Mouse (Mus musculus) midbrain, embryonic 13.5 days (tissue): ENCODE data around the gene Gm973. TPM values are rescaled to one million over a fixed set of nuclear protein-coding genes. Genes with fewer than 3 reads are reported as not detected.

Experiments
- ATAC-seq: fragments of 200-750 bp; cut with Nextera tagmentation; 2 replicates; pipeline ENCODE4 v1.8.0; 2017; ENCODE audit warnings: mild to moderate bottlenecking, moderate TSS enrichment, moderate library complexity
- H3K27ac ChIP-seq: fragments of 300-500 bp; sonication (generic); 2 replicates; pipeline ENCODE4 v1.5.1; 2015; ENCODE audit warnings: inconsistent platforms, mild to moderate bottlenecking, moderate library complexity
- H3K27me3 ChIP-seq: fragments of 300-500 bp; sonication (generic); 2 replicates; pipeline ENCODE4 v1.6.1; 2015; ENCODE audit warnings: mild to moderate bottlenecking, inconsistent platforms
- H3K36me3 ChIP-seq: fragments of 300-500 bp; sonication (generic); 2 replicates; pipeline ENCODE4 v1.6.1; 2015; ENCODE audit warnings: mild to moderate bottlenecking, inconsistent platforms
- H3K4me1 ChIP-seq: fragments of 300-500 bp; sonication (generic); replicated peaks from 2 replicates; pipeline ENCODE4 v1.6.1; 2015; ENCODE audit warnings: inconsistent platforms
- H3K4me2 ChIP-seq: fragments of 300-500 bp; sonication (generic); replicated peaks from 2 replicates; pipeline ENCODE4 v1.6.1; 2015; ENCODE audit warnings: moderate library complexity, mild to moderate bottlenecking, inconsistent platforms
- H3K4me3 ChIP-seq: fragments of 300-500 bp; sonication (generic); replicated peaks from 2 replicates; pipeline ENCODE4 v1.5.1; 2015; ENCODE audit warnings: mild to moderate bottlenecking, inconsistent platforms
- H3K9ac ChIP-seq: fragments of 300-500 bp; sonication (generic); replicated peaks from 2 replicates; pipeline ENCODE4 v1.6.1; 2015; ENCODE audit warnings: mild to moderate bottlenecking, inconsistent platforms
- H3K9me3 ChIP-seq: fragments of 300-500 bp; sonication (generic); 2 replicates; pipeline ENCODE4 v1.6.1; 2016; ENCODE audit warnings: mild to moderate bottlenecking, inconsistent platforms
- WGBS: fragments of 180-500 bp; shearing (Covaris S2); methylation state at CpG from one replicate; pipeline ENCODE4 v1.1.7; 2015; 5-methylcytosine and 5-hydroxymethylcytosine counted together
- polyA plus RNA-seq: library from polyadenylated mRNA; unstranded; fragments of >200 nt; fragmentation: Nextera tagmentation; extraction: Ambion mirVana; gene quantifications from 2 replicates; pipeline ENCODE4 v1.2.1, GENCODE M21; 2015

The Gm973 gene
- polyA plus RNA-seq, 1 experiment from 2014 or later = 7.2 TPM

- Histone ChIP-seq H3K27me3 (no peaks in the 10 kb centered on the region; the same call in 1 of the 2 replicates), H3K4me2 (no peak overlapping the region), H3K4me3 (no peak overlapping the region), H3K27ac (no peak overlapping the region), H3K9me3 (no peaks in the 10 kb centered on the region), H3K36me3 (no peaks in the 10 kb centered on the region), H3K9ac (no peak overlapping the region), H3K4me1 (peaks cover 17% of the 10 kb centered on the region)
- no peak for ATAC-seq
- 33% methylated on average over 11 of the region's 11 CpGs for WGBS
Measured at GRCm38 (mm10) chr1:59550996-59551395, 34.9 kb downstream of the Gm973 start.

GRCm38 (mm10) chr1:59553708-59554107, 37.6 kb downstream of the Gm973 start:
- no peaks in the 10 kb centered on the region for H3K9me3 ChIP-seq
- no peaks in the 10 kb centered on the region for H3K36me3 ChIP-seq
- no peak overlapping the region for H3K4me3 ChIP-seq
- H3K4me1 ChIP-seq = peaks cover 15% of the 10 kb centered on the region
- peak; percentile 75 for ATAC-seq
- H3K9ac ChIP-seq = no peak overlapping the region
- WGBS = 25% methylated on average over 5 of the region's 5 CpGs
- no peak overlapping the region for H3K27ac ChIP-seq
- no peaks in the 10 kb centered on the region; the same call in 1 of the 2 replicates for H3K27me3 ChIP-seq
- H3K4me2 ChIP-seq = no peak overlapping the region

- 64% methylated on average over 2 of the region's 2 CpGs for WGBS
- no peaks in the 10 kb centered on the region for H3K4me1 ChIP-seq
- H3K27me3 ChIP-seq = no peaks in the 10 kb centered on the region
- H3K9me3 ChIP-seq = no peaks in the 10 kb centered on the region
- H3K36me3 ChIP-seq = no peaks in the 10 kb centered on the region
- no peak overlapping the region for H3K4me3 ChIP-seq
- H3K27ac ChIP-seq = no peak overlapping the region
- no peak for ATAC-seq
- no peak overlapping the region for H3K4me2 ChIP-seq
- no peak overlapping the region for H3K9ac ChIP-seq
Measured at GRCm38 (mm10) chr1:59563581-59563980, 47.5 kb downstream of the Gm973 start.

GRCm38 (mm10) chr1:59565804-59566203, 49.7 kb downstream of the Gm973 start:
- Histone ChIP-seq H3K9me3 (no peaks in the 10 kb centered on the region), H3K4me2 (no peak overlapping the region), H3K9ac (no peak overlapping the region), H3K27me3 (no peaks in the 10 kb centered on the region), H3K27ac (no peak overlapping the region), H3K36me3 (no peaks in the 10 kb centered on the region), H3K4me3 (no peak overlapping the region), H3K4me1 (no peaks in the 10 kb centered on the region)
- WGBS = 85% methylated on average over 5 of the region's 5 CpGs
- ATAC-seq = no peak

- 85% methylated on average over 7 of the region's 7 CpGs for WGBS
- no peaks in the 10 kb centered on the region for H3K27me3 ChIP-seq
- H3K9me3 ChIP-seq = no peaks in the 10 kb centered on the region
- H3K4me1 ChIP-seq = no peaks in the 10 kb centered on the region
- no peak overlapping the region for H3K9ac ChIP-seq
- no peak overlapping the region for H3K4me2 ChIP-seq
- no peak for ATAC-seq
- no peak overlapping the region for H3K27ac ChIP-seq
- H3K4me3 ChIP-seq = no peak overlapping the region
- H3K36me3 ChIP-seq = no peaks in the 10 kb centered on the region
Measured at GRCm38 (mm10) chr1:59566281-59566680, 50.2 kb downstream of the Gm973 start.

- H3K4me2 ChIP-seq = no peak overlapping the region
- WGBS = 75% methylated on average over 6 of the region's 6 CpGs
- no peak overlapping the region for H3K27ac ChIP-seq
- no peaks in the 10 kb centered on the region for H3K9me3 ChIP-seq
- H3K4me1 ChIP-seq = no peaks in the 10 kb centered on the region
- ATAC-seq = no peak
- no peak overlapping the region for H3K9ac ChIP-seq
- H3K36me3 ChIP-seq = no peaks in the 10 kb centered on the region
- no peaks in the 10 kb centered on the region for H3K27me3 ChIP-seq
- no peak overlapping the region for H3K4me3 ChIP-seq
Measured at GRCm38 (mm10) chr1:59566926-59567325, 50.9 kb downstream of the Gm973 start.

GRCm38 (mm10) chr1:59567521-59567920, 51.5 kb downstream of the Gm973 start:
- Histone ChIP-seq H3K9ac (no peak overlapping the region), H3K4me3 (no peak overlapping the region), H3K4me1 (no peaks in the 10 kb centered on the region), H3K4me2 (no peak overlapping the region), H3K27ac (no peak overlapping the region), H3K9me3 (no peaks in the 10 kb centered on the region), H3K27me3 (no peaks in the 10 kb centered on the region), H3K36me3 (no peaks in the 10 kb centered on the region)
- 93% methylated on average over 4 of the region's 4 CpGs for WGBS
- no peak for ATAC-seq

- Histone ChIP-seq H3K36me3 (no peaks in the 10 kb centered on the region), H3K4me2 (no peak overlapping the region), H3K4me1 (no peaks in the 10 kb centered on the region), H3K9ac (no peak overlapping the region), H3K27ac (no peak overlapping the region), H3K4me3 (no peak overlapping the region), H3K9me3 (no peaks in the 10 kb centered on the region), H3K27me3 (no peaks in the 10 kb centered on the region)
- WGBS = 80% methylated on average over 1 of the region's 1 CpGs
- ATAC-seq = no peak
Measured at GRCm38 (mm10) chr1:59568283-59568682, 52.2 kb downstream of the Gm973 start.

GRCm38 (mm10) chr1:59569301-59569700, 53.2 kb downstream of the Gm973 start:
- Histone ChIP-seq H3K9ac (no peak overlapping the region), H3K27ac (no peak overlapping the region), H3K36me3 (no peaks in the 10 kb centered on the region), H3K4me1 (peaks cover 8% of the 10 kb centered on the region), H3K9me3 (no peaks in the 10 kb centered on the region), H3K4me3 (no peak overlapping the region), H3K27me3 (no peaks in the 10 kb centered on the region), H3K4me2 (no peak overlapping the region)
- ATAC-seq = no peak
- 94% methylated on average over 5 of the region's 5 CpGs for WGBS

- 84% methylated on average over 4 of the region's 4 CpGs for WGBS
Measured at GRCm38 (mm10) chr1:59570767-59571166, 54.7 kb downstream of the Gm973 start.

GRCm38 (mm10) chr1:59571502-59571901, 55.4 kb downstream of the Gm973 start:
- Histone ChIP-seq H3K27me3 (no peaks in the 10 kb centered on the region), H3K4me3 (no peak overlapping the region), H3K9ac (no peak overlapping the region), H3K4me1 (peaks cover 19% of the 10 kb centered on the region), H3K9me3 (no peaks in the 10 kb centered on the region), H3K4me2 (no peak overlapping the region), H3K36me3 (no peaks in the 10 kb centered on the region), H3K27ac (no peak overlapping the region)
- no peak for ATAC-seq
- WGBS = 97% methylated on average over 3 of the region's 3 CpGs

More at GRCm38 (mm10) chr1:59570767-59571166, 54.7 kb downstream of the Gm973 start:
- Histone ChIP-seq H3K27ac (no peak overlapping the region), H3K4me3 (no peak overlapping the region), H3K27me3 (no peaks in the 10 kb centered on the region), H3K9ac (no peak overlapping the region), H3K4me1 (peaks cover 19% of the 10 kb centered on the region), H3K4me2 (no peak overlapping the region), H3K9me3 (no peaks in the 10 kb centered on the region), H3K36me3 (no peaks in the 10 kb centered on the region)
- ATAC-seq = no peak

- Histone ChIP-seq H3K36me3 (no peaks in the 10 kb centered on the region), H3K4me2 (no peak overlapping the region; the same call in 1 of the 2 replicates), H3K4me3 (no peak overlapping the region), H3K27ac (peak overlapping the region; percentile 81), H3K27me3 (no peaks in the 10 kb centered on the region), H3K9me3 (no peaks in the 10 kb centered on the region), H3K9ac (peak overlapping the region; percentile 58), H3K4me1 (peaks cover 19% of the 10 kb centered on the region)
- 50% methylated on average over 3 of the region's 3 CpGs for whole genome bisulfite sequencing
- ATAC-seq = peak; percentile 53
Measured at GRCm38 (mm10) chr1:59573843-59574242, 57.8 kb downstream of the Gm973 start.
